Mouse (Mus musculus): ENCODE data around the gene Tnfrsf26. TPM values are rescaled to one million over a fixed set of nuclear protein-coding genes. Genes with fewer than 3 reads are reported as not detected.

Gene Tnfrsf26
- total RNA-seq, 2 experiments from 2014 or later = not detected

DNA sequence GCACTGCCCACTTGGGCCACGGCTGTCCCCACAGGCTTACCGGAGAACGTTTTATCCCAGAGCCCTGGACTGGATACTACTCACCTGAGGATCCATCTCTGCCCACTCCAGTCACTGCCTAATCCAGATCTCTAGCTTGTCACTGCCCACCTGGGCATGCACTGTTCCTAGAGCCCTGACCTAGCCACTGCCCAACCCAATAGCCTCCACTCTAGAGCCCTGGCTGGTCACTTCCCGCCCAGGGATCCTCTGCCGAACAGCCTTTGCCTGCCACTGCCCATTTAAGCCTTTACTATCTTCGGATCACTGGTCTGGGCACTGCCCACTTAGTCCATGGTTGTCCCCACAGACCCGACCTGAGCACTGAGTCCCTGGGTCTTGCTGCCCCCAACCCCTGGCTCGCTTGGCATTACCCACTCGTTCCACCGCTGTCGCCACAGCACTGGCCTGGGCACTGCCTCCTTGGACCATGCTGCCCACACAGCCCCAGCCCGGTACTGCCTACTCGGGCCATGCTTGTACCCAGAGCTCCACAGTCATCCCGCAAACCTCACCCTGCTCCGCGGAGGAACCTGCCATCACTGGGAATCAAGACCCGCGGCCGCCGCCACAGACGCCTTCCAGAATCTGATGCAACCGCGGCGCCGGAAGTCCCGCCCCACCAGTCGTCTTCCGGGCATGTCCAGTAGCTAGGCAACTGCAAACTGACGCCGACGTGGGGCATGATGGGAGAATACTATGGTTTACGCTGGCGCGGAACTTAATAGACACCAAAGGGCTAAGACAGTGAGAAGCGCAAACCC is 28.9 kb downstream of the Tnfrsf26 start, which contains the start of gene Cars:
Cars (minus strand) TSS at position 663 of the 803 bp plus-strand sequence.
- no peak for TF ChIP-seq CTCF (IDR thresholded peaks at IDR 0.05)
- intact Hi-C loops (cut with DNase I) = loop anchor here (5.0 kb wide), 1 partner anchor 163 kb away; no protein-coding TSS in a partner anchor
- peak within 1 kb of the TSS; percentile 99 for H3K4me3 ChIP-seq
- peak within 1 kb of the TSS; percentile 77 for H3K27ac ChIP-seq
- peak; percentile 88 to 91 for DNase-seq (ENCODE audit: extremely low spot score in 1 of 2, low spot score in 2 of 2)

DNA sequence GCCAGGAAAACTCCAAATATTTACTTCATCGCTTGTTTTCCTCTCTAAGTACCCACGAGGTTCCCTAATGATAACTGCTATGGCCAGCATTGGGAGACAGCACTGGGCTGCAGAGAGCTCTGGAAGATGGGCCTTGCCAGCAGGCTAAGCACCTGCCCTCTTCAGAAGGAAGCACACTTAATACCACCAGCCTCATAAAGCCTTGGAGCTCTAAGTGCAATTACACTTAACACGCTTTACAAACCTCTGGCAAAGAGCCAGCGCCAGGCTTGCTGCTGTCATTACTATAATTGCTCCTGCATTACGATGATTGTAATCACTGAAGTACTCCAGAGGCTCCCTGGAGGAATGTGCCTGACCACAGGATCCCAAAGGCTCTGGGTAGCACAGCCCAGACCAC is 33.7 kb downstream of the Tnfrsf26 start:
- H3K4me3 ChIP-seq = no peak overlapping the region
- TF ChIP-seq CTCF (IDR thresholded peaks at IDR 0.05) = no peak
- intact Hi-C loops (cut with DNase I) = no loop called here
- DNase-seq (ENCODE audit: extremely low spot score in 1 of 2, low spot score in 2 of 2) = no peak
- H3K27ac ChIP-seq = no peak overlapping the region

- Histone ChIP-seq H3K27ac (no peak overlapping the region), H3K4me3 (no peak overlapping the region)
- TF ChIP-seq CTCF (IDR thresholded peaks at IDR 0.05) = no peak
- no peak for DNase-seq (ENCODE audit: extremely low spot score in 1 of 2, low spot score in 2 of 2)
- intact Hi-C loops (cut with DNase I) = no loop called here
Observed at GRCm38 (mm10) chr7:143592255-143592654, 36.3 kb downstream of the Tnfrsf26 start.

GRCm38 (mm10) chr7:143588006-143588405 is 40.5 kb downstream of the Tnfrsf26 start:
- Histone ChIP-seq H3K27ac (no peak overlapping the region), H3K4me3 (no peak overlapping the region)
- intact Hi-C loops (cut with DNase I) = no loop called here
- no peak for DNase-seq (ENCODE audit: extremely low spot score in 1 of 2, low spot score in 2 of 2)
- no peak for TF ChIP-seq CTCF (IDR thresholded peaks at IDR 0.05)

DNA sequence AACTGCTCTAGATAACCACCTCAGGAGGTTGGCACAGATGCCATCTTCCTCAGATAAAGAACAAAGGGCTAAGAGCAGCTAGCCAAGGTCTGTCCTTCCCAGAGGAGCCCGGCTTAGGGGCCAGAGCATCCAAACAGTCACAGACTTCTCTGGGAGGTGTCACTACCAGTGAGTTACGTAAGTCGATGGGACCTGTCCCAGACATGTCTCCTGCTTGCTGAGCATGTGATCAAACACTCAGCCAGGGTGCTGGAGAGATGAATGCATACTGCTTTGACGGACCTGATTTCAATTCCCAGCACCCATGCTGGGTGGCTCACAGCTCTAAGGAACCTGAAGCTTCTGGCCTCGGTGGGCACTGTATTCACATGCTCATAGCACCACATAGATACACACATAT is 40.9 kb downstream of the Tnfrsf26 start:
- TF ChIP-seq CTCF (IDR thresholded peaks at IDR 0.05) = no peak
- Histone ChIP-seq H3K4me3 (no peak overlapping the region), H3K27ac (no peak overlapping the region)
- DNase-seq (ENCODE audit: extremely low spot score in 1 of 2, low spot score in 2 of 2) = no peak
- intact Hi-C loops (cut with DNase I) = no loop called here

DNA sequence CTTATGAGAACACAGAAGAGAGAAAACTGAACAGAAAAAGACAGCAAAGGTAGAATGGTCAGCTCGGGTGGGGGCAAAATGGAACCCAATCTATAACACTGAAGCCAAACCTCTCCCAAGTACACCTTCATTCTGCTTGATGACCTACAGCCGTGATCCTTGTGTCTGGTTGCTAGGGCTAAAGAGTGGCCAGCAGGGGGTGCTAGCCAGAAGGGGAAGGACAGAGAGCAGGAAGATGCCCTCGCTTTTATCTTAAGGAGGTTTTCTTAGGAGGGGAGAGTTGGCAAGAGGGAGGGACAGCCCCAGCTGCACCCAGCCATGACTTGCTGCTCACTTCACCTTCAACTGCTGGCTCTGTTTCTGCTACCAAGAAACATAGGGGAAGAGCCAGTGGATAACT is 44.6 kb downstream of the Tnfrsf26 start:
- intact Hi-C loops (cut with DNase I) = loop anchor here (2.0 kb wide), 2 partner anchors 113 to 179 kb away; no protein-coding TSS in a partner anchor
- TF ChIP-seq CTCF (IDR thresholded peaks at IDR 0.05) = peak; percentile 73
- Histone ChIP-seq H3K4me3 (no peak overlapping the region), H3K27ac (no peak overlapping the region)
- DNase-seq (ENCODE audit: extremely low spot score in 1 of 2, low spot score in 2 of 2) = peak; percentile 58

- TF ChIP-seq CTCF (IDR thresholded peaks at IDR 0.05) = no peak
- no peak overlapping the region for H3K4me3 ChIP-seq
- DNase-seq (ENCODE audit: extremely low spot score in 1 of 2, low spot score in 2 of 2) = no peak
- intact Hi-C loops (cut with DNase I) = no loop called here
- H3K27ac ChIP-seq = no peak overlapping the region
Observed at GRCm38 (mm10) chr7:143583025-143583424, 45.5 kb downstream of the Tnfrsf26 start.

GRCm38 (mm10) chr7:143575751-143576150 is 52.8 kb downstream of the Tnfrsf26 start:
- no peak for DNase-seq (ENCODE audit: extremely low spot score in 1 of 2, low spot score in 2 of 2)
- intact Hi-C loops (cut with DNase I) = no loop called here
- H3K4me3 ChIP-seq = no peak overlapping the region
- TF ChIP-seq CTCF (IDR thresholded peaks at IDR 0.05) = no peak
- no peak overlapping the region for H3K27ac ChIP-seq

GRCm38 (mm10) chr7:143565648-143566039 is 62.9 kb downstream of the Tnfrsf26 start:
- Histone ChIP-seq H3K4me3 (no peak overlapping the region), H3K27ac (no peak overlapping the region)
- intact Hi-C loops (cut with DNase I) = no loop called here
- no peak for TF ChIP-seq CTCF (IDR thresholded peaks at IDR 0.05)
- no peak for DNase-seq (ENCODE audit: extremely low spot score in 1 of 2, low spot score in 2 of 2)

DNA sequence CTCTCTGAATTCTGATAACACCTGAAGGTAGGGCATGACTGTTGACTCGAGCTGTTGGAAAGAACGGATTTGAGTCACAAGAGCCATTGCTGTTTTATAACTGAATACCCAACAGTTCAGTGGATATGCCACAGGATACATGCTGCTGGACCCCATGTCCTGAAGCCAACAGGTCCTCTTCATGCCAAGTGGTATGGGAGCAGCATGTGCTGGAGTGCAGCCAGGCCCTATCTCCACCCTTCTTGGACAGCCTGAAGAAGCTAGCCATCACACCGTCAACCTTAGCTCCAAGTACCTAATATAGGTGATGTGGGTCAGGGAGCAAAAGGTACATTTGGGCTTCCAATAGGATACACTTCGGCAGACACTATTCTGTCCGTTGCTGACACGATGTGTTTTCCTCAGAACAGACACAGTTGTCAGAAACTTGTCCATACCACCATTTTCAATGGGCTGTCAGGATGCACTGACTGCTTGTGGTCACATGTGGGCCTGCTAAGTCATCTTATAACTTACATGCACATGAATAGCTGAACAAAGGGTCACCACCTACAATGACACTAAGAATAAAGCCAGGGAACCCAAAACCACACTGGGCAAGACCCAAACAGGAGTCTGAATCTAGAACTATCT is 63.4 kb downstream of the Tnfrsf26 start:
- intact Hi-C loops (cut with DNase I) = no loop called here
- no peak for TF ChIP-seq CTCF (IDR thresholded peaks at IDR 0.05)
- Histone ChIP-seq H3K4me3 (no peak overlapping the region), H3K27ac (no peak overlapping the region)
- no peak for DNase-seq (ENCODE audit: extremely low spot score in 1 of 2, low spot score in 2 of 2)

DNA sequence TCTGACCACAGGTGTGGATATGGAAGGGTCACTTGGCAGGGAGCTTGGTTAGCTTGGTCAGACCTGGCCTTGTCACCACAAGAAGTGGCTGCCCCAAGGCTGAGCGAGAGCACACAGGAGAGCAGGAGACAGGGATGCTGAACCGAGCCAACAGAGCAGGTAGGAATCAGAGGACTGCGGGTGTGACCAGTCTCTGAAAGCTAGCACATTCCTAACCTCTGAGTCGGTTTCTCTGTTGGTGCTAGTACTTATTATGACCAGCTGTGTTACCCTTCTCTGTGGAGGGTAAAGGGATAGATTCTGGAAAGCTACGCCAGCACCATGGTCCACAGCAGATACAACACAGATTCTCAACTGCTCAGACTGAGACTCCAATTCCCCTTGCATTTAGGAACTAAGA is 64.7 kb downstream of the Tnfrsf26 start:
- intact Hi-C loops (cut with DNase I) = no loop called here
- Histone ChIP-seq H3K27ac (no peak overlapping the region), H3K4me3 (no peak overlapping the region)
- TF ChIP-seq CTCF (IDR thresholded peaks at IDR 0.05) = no peak
- DNase-seq (ENCODE audit: extremely low spot score in 1 of 2, low spot score in 2 of 2) = no peak

Small RNA genes lying within 50 kb of the gene (microRNA-seq; reads per million reads assigned to microRNA genes)
- 0 reads per million in 2 experiments for gene Mir7064

Other genes starting within 250 kb of the Tnfrsf26 start
- 10 to 100 TPM; 10.3 to 10.7 TPM for gene Cdkn1c, start 167.7 kb downstream of the Tnfrsf26 start, total RNA-seq (2021)
- gene Slc22a18, start 155.0 kb downstream of the Tnfrsf26 start, total RNA-seq (2021) = under 1 TPM; 0.58 to 0.81 TPM
- not detected for gene Phlda2, start 125.6 kb downstream of the Tnfrsf26 start, total RNA-seq (2021)
- 100 to 1,000 TPM; 112 to 117 TPM for gene Nap1l4, start 79.6 kb downstream of the Tnfrsf26 start, total RNA-seq (2021)
- gene Cars, start 28.6 kb downstream of the Tnfrsf26 start, total RNA-seq (2021) = 10 to 100 TPM; 59.5 to 68.2 TPM
- 1 to 10 TPM; 1.5 to 1.9 TPM for gene Tnfrsf22, start 20.9 kb upstream of the Tnfrsf26 start, total RNA-seq (2021)
- gene Tnfrsf23, start 57.1 kb upstream of the Tnfrsf26 start, total RNA-seq (2021) = 1 to 10 TPM; 1.2 to 2.3 TPM
- gene Osbpl5, start 128.3 kb upstream of the Tnfrsf26 start, total RNA-seq (2021) = 10 to 100 TPM; 37.6 to 40.9 TPM
- gene Mrgprg, start 138.3 kb upstream of the Tnfrsf26 start, total RNA-seq (2021) = not detected
- gene Mrgpre, start 155.8 kb upstream of the Tnfrsf26 start, total RNA-seq (2021) = 1 to 10 TPM; 5.5 to 7.0 TPM
- gene Nadsyn1, start 194.1 kb upstream of the Tnfrsf26 start, total RNA-seq (2021) = 1 to 10 TPM; 6.4 to 7.1 TPM
- gene Dhcr7, start 194.4 kb upstream of the Tnfrsf26 start, total RNA-seq (2021) = 10 to 100 TPM; 31.6 to 36.1 TPM
- not detected for gene Gm498, start 238.1 kb upstream of the Tnfrsf26 start, total RNA-seq (2021)